Mouse (Mus musculus): ENCODE measurements at regions not wholly inside any gene's neighbourhood (a gene's known extent, or its start where the extent isn't known, plus 50 kb on each side); places are given as distances from the start of the nearest gene placed in this dataset.

- TF ChIP-seq EP300 (IDR thresholded peaks at IDR 0.05; ENCODE audit: low read depth) = no peak
- TF ChIP-seq CTCF (IDR thresholded peaks at IDR 0.05; ENCODE audit: low read depth) = no peak
These were observed 371.3 kb upstream of the Maf start for GRCm38 (mm10) chr8:116078849-116079407.

Data from liver, embryonic 14.5 days (tissue).